Mouse (Mus musculus): ENCODE data around the gene Slc38a3.
A peak's percentile ranks its signal among the peaks of the same experiment; 100 is the strongest.

Gene Slc38a3

DNA sequence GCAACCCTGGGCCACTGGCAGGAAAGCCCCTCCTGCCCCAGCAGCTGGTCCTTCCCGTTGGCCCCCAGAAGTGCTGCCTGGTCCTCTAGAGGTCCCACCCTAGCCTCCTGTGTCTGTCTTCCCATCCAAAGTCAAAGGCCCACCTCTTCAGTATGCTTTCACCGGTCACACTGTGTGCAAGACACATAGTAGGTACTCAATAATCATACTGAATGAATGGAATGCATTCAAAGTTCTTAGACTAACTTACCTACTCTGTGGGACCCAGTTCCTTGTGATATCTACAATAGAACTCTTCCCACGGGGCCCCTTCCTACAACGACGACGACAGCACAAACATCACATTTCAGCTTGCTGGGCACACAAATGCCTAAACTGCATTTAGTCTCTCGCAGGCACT lies 4.0 kb downstream of the Slc38a3 start:
- no peak for DNase-seq

DNA sequence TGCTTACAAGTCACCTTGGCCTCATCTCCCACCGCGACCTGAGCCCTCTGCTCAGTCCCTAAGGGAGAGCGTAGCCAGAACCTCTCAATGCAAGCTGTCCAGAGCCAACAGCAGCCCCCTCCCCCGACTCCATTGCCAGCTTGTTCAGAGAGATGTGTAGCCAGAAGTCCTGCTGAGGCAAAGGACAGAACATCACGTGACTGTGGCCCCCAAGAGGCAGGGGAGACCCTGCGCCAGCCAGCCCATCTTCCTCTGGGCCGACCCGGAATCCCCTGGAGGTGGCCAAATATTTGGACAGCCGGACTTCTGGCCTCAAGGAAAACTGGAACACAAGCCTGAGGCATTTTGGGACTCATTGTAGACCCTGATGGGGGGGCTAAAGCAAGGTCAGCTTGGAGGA lies 5.8 kb downstream of the Slc38a3 start:
- DNase-seq = no peak

DNA sequence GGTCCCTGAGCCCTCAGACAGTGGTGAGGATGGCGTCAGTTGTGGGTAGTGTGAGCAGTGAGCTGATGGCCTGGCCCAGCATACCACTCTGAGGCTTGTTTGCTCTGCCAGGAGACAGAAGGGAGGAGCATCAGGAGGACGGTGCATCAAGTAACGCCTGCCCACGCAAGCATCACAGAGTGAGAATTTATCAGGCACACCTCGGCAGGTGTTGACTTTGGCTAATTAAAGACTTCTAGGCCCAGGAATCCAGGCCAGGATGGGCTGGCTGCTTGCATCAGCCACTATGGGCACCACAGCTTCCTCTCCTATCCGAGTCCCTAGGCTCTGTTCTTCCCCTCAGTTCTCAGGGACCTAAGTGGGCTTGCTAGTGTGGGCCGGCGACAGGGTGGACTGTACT lies 7.0 kb downstream of the Slc38a3 start:
- DNase-seq = no peak

DNA sequence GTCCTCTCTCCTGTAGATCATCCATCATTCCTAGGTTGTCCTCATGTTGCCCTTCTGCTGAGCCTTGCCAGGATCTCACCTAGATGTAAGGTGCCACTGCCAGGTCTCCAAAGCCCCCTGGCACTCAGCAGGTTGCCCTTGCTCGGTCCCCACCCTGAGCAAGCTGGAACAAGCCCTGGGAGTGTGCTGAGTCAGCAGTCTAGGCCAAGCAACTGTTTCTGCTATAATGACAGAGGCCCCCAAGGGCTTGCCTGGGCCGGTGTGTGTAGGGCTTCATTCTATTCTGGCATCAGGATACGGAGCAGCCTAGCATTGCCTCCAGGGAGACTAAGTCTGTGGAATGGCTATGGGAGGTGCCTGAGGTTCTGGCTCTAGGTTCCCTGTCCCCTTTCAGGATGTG lies 8.6 kb downstream of the Slc38a3 start:
- no peak for DNase-seq

DNA sequence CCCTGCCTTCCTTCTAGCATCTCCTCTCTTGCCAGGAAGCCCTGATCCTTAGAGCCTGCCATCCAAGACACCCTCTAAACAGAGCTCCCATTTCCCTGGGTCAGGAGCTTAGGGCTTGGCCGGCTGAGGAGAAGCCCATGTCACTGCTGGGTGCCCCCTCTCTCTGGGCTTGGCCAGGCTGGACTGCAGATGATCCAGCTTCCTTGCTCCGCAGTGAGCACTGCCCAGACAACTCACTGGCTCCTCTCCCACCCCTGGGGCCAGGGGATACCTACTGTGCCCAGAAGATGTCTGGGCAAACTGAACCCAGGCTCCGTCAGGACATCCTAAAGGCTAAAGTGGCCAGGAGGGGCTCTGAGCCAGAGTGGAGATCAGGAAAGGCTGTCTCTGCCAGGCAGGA lies 9.4 kb downstream of the Slc38a3 start:
- DNase-seq = no peak

DNA sequence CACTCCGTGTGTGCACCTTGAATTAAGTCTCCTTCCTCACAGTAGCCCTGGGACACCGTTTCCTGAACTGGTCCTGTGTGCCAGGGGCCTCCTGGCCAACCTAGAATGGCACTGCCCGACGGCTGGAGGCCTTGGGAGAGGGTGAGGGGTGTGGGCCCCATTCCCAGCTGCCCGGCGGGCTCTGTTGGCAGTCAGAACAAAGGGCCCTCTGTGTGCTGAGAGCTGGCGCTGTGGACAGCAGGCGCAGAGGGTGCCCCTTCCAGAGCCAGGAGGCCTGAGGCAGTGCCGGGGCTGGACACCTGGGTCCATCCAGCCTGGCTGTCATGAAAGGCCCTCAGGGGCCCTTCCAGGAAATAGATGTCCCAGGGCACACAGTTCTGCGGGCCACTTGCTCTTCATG lies 9.8 kb downstream of the Slc38a3 start:
- DNase-seq = no peak

DNA sequence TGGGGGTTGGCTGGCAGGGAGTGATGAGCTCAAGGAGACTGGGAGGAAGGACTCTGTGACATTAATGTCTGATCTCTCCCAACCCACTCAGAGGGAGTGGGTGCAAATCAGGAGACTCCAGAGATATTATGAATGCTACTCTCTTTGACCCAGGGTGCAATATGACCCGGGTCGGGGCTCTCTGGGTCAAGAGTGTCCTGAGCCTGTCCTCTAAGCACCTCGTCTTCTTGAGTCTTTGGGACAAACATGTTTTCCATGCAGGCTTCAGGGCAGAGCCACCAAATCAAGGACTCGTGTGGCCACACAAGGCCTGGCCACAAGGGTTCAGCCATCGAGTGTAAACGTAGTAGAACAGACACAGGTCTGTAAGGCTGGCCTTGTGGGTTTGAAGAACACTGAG lies 11.2 kb downstream of the Slc38a3 start:
- no peak for DNase-seq

DNA sequence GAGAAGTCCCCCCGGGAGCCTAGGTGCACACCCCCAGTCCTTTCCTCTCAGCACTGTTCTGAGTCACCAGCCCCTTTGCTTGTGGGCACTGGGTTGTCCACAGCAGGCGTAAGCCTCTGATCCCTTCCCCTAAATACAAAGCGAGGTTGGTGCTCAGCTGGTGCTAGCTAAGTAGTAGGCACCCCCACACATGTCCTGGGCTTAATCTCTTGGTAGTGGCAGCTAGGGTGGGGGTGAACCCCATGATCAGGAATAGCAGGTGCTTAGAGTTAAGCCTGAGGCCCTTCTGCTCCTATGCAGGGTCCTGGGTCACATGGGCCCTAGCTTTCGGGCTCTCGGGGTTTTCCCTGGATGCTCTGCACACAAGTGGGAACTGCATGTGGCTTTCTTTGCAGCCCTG lies 12.2 kb downstream of the Slc38a3 start:
- DNase-seq = no peak

DNA sequence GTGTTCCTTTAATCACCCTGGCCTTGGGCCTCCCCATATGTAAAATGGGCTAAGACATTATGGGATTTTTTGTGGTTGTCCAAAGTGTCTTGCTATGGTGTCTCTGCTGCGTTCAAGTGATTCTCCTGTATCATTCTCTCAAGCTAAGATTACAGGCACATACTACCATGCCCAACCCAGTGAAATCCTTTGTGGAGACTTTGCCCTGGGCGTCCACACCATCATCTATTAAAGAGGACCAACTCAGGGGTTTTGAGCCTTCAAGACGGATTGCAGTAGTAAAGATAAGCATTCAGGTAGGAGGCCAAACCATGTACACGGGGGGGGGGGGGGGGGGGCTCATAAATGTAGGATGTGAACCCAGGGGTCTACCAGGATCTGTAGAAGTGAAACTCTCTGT lies 14.7 kb downstream of the Slc38a3 start:
- DNase-seq = no peak

DNA sequence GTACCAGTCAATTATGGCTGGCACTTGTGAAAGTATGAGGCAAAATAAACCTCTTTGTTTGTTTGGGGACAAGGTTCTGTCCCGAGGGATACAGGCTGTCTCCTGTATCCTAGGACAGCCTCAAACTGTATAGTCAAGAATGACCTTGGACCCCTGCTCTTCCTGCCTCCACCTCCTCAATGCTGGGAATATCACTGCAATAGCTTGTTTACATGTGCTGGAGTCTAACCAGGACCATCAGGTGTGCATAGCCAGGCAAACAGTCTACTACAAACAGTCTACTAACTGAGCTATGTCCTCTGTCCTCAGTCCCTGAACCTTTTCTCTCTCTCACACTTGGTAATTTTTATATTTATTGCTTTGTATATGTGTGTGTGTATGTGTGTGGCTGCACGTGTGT lies 15.9 kb downstream of the Slc38a3 start:
- no peak for DNase-seq

DNA sequence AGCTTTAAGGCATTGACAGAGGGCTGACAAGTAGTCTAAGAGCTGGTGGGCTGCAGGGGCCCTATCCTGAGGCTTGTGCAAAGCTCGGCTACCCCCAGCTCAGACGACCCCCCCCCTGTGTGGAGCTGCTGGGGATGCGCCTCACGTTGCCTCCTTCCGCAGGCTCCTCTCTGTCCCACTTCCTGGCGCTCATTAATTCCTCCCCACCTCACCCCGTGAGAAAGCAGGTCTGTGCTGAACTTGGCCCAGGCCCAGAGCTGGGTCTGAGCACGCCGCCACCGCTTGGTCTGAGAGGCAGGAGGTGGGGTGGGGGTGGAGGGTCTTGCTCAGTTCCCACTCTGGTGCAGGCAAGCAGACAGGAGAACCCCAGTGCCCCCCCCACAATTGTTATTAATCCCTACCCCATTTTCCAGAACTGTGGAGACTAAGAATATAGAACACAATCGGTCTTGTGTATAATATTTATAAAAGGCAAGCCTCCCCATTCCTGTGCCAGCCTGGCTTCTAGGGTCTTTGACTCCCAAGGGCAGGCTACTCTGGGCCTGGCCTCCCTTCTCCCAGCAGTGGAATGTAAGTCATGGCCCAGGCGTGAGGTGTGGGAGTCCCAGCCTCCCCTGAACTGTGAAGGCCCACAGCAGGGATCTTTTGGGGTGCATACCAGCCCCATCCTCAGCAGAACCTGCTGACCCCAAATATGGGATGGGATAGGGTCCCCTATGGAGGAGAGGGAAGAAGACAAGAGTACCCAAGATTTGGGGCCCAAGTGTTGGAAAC lies 18.4 kb downstream of the Slc38a3 start:
- DNase-seq = no peak

DNA sequence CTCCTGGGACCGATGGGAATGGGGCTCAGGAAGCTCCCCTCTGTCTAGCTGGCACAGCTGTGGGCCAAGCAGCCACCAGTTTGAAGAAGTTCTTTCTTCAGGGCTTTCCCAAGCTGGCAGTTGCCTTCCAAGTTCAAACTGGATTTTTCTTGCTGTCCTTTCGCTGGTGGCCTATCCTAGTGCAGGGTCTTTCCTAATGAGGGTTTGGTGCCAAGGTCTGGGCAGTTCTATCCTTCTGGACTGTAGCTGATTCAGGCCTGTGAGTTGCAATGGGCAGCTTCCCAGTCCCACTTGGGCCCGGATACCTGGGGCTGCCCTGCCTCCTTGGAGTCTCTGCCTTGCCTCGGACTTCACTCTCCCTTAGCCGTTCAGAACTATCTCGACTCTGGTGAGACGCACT lies 19.1 kb downstream of the Slc38a3 start:
- DNase-seq = peak; percentile 2

DNA sequence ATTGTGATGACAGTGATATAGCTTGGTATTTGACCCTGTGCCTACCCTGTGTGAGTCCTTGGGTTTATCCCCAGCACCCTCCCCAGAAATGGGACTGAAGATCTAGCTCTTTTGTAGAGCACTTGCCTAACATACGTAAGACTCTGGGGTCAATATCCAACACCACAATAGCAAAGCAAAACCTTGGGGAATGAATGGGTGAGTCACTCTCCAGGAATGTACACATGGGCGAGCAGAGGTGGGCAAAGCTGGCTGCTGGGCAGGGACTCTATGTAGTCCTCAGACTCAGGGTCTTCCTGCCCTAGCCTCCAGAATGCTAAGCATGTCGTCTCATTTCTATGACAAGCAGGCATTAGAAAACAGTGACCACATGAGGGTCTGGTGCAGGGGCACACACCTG lies 20.6 kb downstream of the Slc38a3 start:
- DNase-seq = no peak

DNA sequence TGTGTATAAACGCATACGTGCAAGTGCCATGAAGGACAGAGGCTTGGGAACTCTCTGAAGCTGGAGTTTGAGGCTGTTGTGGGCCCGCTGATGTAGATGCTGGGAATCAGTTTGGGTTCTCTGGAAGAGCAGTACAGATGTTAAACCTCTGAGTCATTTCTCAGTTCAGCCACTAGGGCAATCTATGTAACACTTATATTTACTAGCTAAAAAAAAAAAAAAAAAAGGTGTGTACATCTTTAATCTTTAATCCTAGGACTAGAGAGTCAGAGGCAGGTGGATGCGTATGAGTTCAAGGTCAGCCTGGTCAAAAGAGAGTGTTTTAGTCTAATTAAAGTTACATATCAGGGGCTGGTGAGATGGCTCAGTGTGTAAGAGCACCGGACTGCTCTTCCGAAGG lies 22.4 kb downstream of the Slc38a3 start:
- no peak for DNase-seq

DNA sequence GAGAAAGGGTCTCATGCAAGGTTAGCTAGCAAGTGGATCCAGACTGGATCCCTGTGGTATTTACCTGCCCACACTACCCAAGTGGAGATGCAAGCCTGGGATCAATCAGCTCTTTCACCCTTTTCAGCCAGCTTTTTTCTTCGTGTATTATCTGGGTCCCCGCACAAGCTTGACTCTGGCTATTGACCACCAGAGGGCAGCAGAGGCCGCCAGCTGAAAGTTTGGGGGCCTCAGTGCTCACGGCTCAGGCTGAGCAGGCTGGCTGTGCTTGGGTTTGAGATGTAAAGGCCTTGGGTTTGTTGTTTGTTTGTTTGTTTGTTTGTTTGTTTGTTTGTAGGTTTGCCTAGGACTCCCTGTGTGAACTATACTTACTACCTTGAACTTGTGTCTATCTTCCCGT lies 23.8 kb downstream of the Slc38a3 start:
- DNase-seq = peak; percentile 83

DNA sequence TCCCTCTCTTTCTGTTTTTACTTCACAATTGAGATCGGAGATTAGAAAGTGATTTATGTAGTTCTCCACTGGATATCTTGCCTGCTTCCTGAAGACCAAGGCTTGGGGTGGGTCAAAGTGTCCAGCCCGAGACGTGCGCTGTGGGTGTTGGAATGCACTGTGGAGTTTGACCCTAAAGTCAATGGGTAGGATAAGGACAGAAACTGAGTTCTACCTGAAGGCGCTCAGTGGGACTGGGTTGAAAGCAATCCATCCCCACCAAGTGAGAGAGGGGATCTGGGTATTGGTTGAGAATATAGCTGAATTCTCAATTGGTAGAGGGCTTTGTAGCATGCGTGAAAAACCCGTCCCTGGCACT lies 24.2 kb downstream of the Slc38a3 start:
- DNase-seq = peak; percentile 56

DNA sequence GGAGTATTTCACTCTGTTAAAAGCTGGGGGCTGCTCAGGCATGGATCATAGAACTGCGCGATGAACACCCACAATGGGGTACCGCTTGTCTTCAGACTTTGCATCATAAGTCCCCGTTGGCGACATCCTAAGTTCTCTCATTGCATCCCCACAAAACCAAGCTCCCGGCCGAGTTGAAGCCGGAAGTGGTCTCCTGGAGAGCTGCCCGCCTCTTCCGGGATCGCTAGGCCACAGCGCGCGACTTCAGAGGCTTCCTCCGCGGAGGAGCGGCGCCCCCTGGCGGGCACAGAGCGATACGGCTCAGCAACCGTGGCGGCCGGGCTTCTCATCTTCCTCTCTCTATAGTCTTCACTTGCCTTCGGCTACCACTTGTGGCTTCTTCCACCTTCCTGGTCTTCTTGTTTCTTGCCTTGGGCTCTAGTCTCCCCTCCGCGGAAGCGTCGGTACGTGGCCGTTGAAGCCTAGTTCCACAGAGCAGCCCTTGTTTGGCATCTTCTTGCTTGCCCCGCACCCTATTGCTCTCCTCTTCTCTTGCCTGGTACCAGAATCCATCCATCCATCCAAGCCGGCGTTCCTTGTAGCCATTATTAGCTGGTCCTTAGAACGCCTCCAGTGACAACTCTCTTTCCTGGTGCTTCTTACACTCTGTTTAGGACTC lies 24.7 kb downstream of the Slc38a3 start:
- peak; percentile 93 for DNase-seq

DNA sequence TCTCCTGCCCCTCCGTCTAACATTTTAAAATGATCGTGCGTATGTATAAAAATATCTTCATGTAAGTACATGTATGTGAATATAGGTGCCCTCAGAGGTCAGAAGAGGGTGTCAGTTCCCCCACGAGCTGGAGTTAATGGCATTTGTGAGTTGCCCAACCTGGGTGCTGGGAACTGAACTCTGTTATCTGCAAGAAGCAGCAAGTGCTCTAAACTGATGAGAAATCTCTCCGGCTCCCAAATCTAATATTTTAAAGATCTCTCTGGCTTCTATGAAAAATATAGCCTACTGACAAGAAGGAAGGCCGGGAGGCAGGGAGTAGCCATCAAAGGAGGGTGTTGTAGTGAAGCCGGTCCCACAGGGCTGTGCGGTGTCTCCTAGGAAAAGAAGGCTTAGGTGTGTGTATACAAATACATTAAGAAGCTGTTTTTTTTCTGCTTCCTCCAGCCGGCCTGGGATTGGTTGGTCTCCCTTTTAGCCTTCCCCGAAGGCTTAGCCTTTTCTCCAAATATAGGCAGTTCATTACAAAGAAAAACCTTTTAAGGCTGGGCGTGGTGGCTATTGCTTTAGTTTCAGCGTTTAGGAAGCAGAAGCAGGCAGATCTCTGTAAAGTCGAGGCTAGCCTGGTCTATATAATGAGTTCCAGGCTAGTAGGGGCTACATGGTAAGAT lies 25.7 kb downstream of the Slc38a3 start:
- peak; percentile 2 for DNase-seq

DNA sequence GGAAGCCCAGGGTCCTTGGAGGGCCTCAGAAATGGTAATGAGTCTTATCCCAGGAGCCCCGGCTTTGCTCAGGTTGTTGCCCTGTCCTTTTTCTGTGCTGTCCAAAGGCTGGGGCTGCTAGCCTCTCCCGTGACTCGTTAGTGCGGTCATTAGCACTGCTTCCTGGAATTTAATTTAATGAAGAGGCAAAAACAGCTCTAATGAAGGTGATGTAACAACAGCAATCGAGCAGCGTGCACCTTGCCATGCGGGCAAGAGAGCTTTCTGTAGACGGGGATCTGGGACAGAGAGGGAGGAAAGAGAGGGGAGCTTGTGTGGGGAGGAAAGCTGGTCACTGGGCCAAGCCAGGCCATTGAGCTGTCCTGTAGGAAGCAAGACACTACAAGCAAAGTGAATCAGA lies 27.7 kb downstream of the Slc38a3 start:
- no peak for DNase-seq

DNA sequence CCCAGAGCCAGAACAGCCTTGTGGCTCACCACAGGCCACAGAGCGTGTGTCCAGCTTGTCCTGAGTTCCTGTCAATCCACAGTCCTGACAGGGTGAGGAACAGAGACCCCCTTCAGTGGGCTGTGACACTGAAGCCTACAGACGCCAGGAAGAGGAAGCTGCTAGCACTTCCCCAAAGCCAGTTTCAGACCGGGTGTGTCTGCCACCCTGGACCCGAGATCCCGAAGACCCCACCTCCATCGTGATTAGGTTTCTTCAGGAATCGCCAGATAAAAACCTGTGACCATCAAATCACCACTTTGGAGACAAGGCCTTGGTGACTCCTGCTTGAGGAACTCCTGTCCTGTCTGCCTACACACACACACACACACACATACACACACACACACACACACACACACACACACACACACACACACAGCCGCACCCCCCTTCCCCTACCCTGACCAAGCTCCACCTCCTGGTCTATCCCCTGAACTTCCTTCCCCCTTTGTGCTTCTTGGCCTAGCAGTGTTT lies 29.0 kb downstream of the Slc38a3 start:
- peak; percentile 9 for DNase-seq

DNA sequence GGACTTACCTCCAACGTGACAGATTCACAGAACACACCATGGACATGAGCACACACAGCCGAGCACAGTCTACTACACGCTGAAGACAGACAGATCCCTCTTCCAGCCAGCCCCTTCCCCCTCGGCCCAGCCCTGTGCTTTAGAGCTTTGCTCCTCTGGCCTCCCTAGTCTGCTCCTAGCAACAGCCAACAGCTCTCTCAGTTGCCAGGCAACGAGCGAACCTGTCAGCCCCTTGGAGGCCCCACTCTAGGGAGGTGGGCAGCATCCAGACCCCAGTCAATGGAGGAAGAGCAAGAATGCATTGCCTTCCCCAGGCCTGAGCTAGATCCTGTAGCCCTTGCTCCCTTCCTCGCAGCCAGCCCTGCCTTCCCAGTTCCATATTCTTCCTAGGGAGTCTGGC lies 32.3 kb downstream of the Slc38a3 start:
- no peak for DNase-seq

DNA sequence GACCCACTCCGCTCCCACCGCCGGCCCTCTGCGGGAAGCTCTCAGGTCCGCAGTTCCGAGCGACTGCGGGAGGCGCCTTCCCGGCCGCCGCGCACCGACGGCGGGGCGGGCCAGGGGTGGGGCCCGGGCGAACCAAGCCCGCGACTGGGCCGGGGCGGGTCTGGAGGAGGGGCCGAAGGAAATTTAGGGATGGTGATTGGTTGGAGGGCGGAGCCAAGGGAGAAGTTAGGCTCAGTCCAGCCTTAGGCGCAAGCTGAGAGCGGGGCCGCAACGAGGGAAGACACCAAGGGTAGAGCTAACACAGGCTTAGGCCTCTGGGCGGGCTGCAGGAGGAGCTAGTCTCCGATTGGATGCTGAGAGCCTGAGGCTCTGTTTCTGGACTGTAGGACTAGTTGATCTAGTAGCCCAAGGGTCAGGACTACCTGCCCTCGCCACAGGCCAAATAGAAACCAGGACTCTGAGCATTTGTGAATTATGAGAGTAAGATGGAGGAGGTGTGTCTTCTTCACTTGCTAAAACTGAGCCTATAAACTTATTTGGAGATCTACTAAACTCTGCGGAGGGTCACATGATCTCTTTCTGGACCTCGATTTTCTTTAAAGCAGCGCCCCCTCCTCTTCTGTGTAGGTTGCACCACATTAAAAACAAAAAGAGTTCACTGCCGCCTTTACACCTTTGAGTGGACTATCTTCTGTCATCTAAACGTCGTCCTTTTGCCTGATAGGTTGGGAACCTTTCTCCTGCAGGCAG lies 33.9 kb downstream of the Slc38a3 start, which contains the start of gene Gnai2:
Gnai2 (minus strand) TSS at position 89 of the 750 bp plus-strand sequence.
- peak; percentile 97 for DNase-seq

Data from kidney, adult 18-20 months (tissue).